Comparison of ENCODE assay signal across 8 mouse cellular contexts in genomic region chr4:145199982-145200699, GRCm38 (mm10). TPM values are rescaled to one million over a fixed set of nuclear protein-coding genes. Genes with fewer than 3 reads are reported as not detected.
A peak's percentile ranks its signal among the peaks of the same experiment; 100 is the strongest.
DNase-seq lines count a peak whose midpoint lies in the region; ATAC-seq and TF ChIP-seq lines count a peak whose summit lies in the region.

No protein-coding gene starts in this region.

- peaks cover 11% of the 10 kb centered on the region for H3K4me1 ChIP-seq in heart, embryonic 12.5 days (replicated peaks)
- H3K4me1 ChIP-seq in limb, embryonic 14.5 days (ENCODE audit: control insufficient read depth, insufficient read depth, low read length): 0 out of 2 replicates have a peak, but pooled peaks cover 1% of the 10 kb centered on the region
- H3K4me1 ChIP-seq in cerebellum, adult 2 months (ENCODE audit: control insufficient read depth, insufficient read depth, low read length): no peaks in the 10 kb centered on the region

- H3K36me3 ChIP-seq in heart, embryonic 12.5 days: no peaks in the 10 kb centered on the region
- no peaks in the 10 kb centered on the region for H3K36me3 ChIP-seq in limb, embryonic 14.5 days (ENCODE audit: control insufficient read depth, insufficient read depth, low read length)

- H3K4me3 ChIP-seq in left cerebral cortex, adult 2 months: no peak overlapping the region
- no peak overlapping the region for H3K4me3 ChIP-seq in heart, embryonic 12.5 days
- no peak overlapping the region for H3K4me3 ChIP-seq in limb, embryonic 14.5 days (replicated peaks; ENCODE audit: low read length)
- H3K4me3 ChIP-seq in cerebellum, adult 2 months (replicated peaks; ENCODE audit: insufficient read depth, low read depth, low read length): no peak overlapping the region

- DNase-seq in left cerebral cortex, adult 2 months (ENCODE audit: extremely low spot score in 1 of 2, low spot score in 2 of 2): no peak
- DNase-seq in left cerebral cortex, postnatal 4 days: no peak
- DNase-seq in adrenal gland, postnatal 10 days: peak; percentile 50
- DNase-seq in limb, embryonic 14.5 days (ENCODE audit: low spot score): peak; percentile 29
- DNase-seq in naive thymus-derived CD4-positive, alpha-beta T cell, adult 2 months (ENCODE audit: low read depth): peak; percentile 49
- no peak for DNase-seq in thymus, postnatal 4 days
- no peak for DNase-seq in cerebellum, adult 2 months

- H3K9me3 ChIP-seq in heart, embryonic 12.5 days (replicated peaks): no peaks in the 10 kb centered on the region
- no peaks in the 10 kb centered on the region for H3K9me3 ChIP-seq in limb, embryonic 14.5 days (ENCODE audit: control insufficient read depth, low read length)

- peak; percentile 79 for ATAC-seq in heart, embryonic 12.5 days (ENCODE audit: insufficient number of reproducible peaks, low FRiP score)
- no peak for ATAC-seq in limb, embryonic 14.5 days (ENCODE audit: low FRiP score, low read depth)

- TF ChIP-seq CTCF in left cerebral cortex, adult 2 months (IDR thresholded peaks at IDR 0.05): no peak
- TF ChIP-seq CTCF in cerebellum, adult 2 months (IDR thresholded peaks at IDR 0.05; ENCODE audit: borderline replicate concordance, insufficient read depth, low read depth, low read length): no peak

- WGBS in heart, embryonic 12.5 days: 15% methylated on average over 11 of the region's 11 CpGs
- WGBS in limb, embryonic 14.5 days: 27% methylated on average over 11 of the region's 11 CpGs
- 41% methylated on average over 11 of the region's 11 CpGs for WGBS in cerebellum, adult 2 months

- H3K27ac ChIP-seq in left cerebral cortex, adult 2 months: peak overlapping the region; percentile 36; the same call in 1 of the 2 replicates
- H3K27ac ChIP-seq in heart, embryonic 12.5 days (ENCODE audit: poor library complexity, severe bottlenecking): peak overlapping the region; percentile 66; the same call in 1 of the 2 replicates
- no peak overlapping the region for H3K27ac ChIP-seq in limb, embryonic 14.5 days (replicated peaks; ENCODE audit: low read depth, low read length)
- no peak overlapping the region for H3K27ac ChIP-seq in cerebellum, adult 2 months (ENCODE audit: insufficient read depth, low read length)

- H3K9ac ChIP-seq in heart, embryonic 12.5 days: no peak overlapping the region
- peak overlapping the region; percentile 21; the same call in 1 of the 2 replicates for H3K9ac ChIP-seq in limb, embryonic 14.5 days (ENCODE audit: low read depth, low read length, severe bottlenecking)

- TF ChIP-seq POLR2A in limb, embryonic 14.5 days (IDR thresholded peaks at IDR 0.05; ENCODE audit: borderline replicate concordance, extremely low read depth, insufficient read depth, insufficient read length): no peak
- no peak for TF ChIP-seq POLR2A in cerebellum, adult 2 months (IDR thresholded peaks at IDR 0.05; ENCODE audit: borderline replicate concordance, insufficient read depth, low read length)

- intact Hi-C loops in left cerebral cortex, adult 2 months (cut with DNase I): loop anchor here (5.0 kb wide), 1 partner anchor 318 kb away; no protein-coding TSS in a partner anchor
- intact Hi-C loops in left cerebral cortex, postnatal 4 days (cut with DNase I): no loop called here

- H3K4me2 ChIP-seq in heart, embryonic 12.5 days: peak overlapping the region; percentile 40
- H3K4me2 ChIP-seq in limb, embryonic 14.5 days (replicated peaks; ENCODE audit: low read depth, low read length, severe bottlenecking): no peak overlapping the region

- no peaks in the 10 kb centered on the region for H3K27me3 ChIP-seq in heart, embryonic 12.5 days (replicated peaks)
- no peaks in the 10 kb centered on the region for H3K27me3 ChIP-seq in limb, embryonic 14.5 days (ENCODE audit: control insufficient read depth, insufficient read depth, low read length)
- no peaks in the 10 kb centered on the region for H3K27me3 ChIP-seq in cerebellum, adult 2 months (ENCODE audit: control insufficient read depth, insufficient read depth, low read length)

RNA-seq across cellular contexts. Expression of gene Vps13d, which starts 5.3 kb away (rescaled TPM):
- total RNA-seq in left cerebral cortex, adult 2 months (2021): 10 to 100 TPM; 63.2 to 64.4 TPM
- total RNA-seq in left cerebral cortex, postnatal 4 days (2021): 10 to 100 TPM; 50.3 to 51.0 TPM
- total RNA-seq in adrenal gland, postnatal 10 days (2021): 10 to 100 TPM; 49.4 to 66.0 TPM
- 7.6 and 9.5 TPM in 2 replicates for polyA plus RNA-seq in heart, embryonic 12.5 days (2016; fragmentation: Nextera tagmentation; extraction: Ambion mirVana)
- 19.0 and 26.3 TPM in 2 replicates for polyA plus RNA-seq in limb, embryonic 14.5 days (2012; rRNA removed)
- 16.8 and 20.1 TPM in 2 replicates for polyA plus RNA-seq in limb, embryonic 14.5 days (2014; fragmentation: Nextera tagmentation; extraction: Ambion mirVana)
- 45.9 and 51.9 TPM in 2 replicates for polyA plus RNA-seq in cerebellum, adult 2 months (2012; rRNA removed)

RNA-seq across cellular contexts. Expression of gene Tnfrsf1b, which starts 46.5 kb away (rescaled TPM):
- 1 to 10 TPM; 2.9 to 3.1 TPM for total RNA-seq in left cerebral cortex, adult 2 months (2021)
- 1 to 10 TPM; 2.4 to 2.9 TPM for total RNA-seq in left cerebral cortex, postnatal 4 days (2021)
- total RNA-seq in adrenal gland, postnatal 10 days (2021): 10 to 100 TPM in 1 of 2 experiments, 1 to 10 TPM in 1; 8.3 to 10.3 TPM
- polyA plus RNA-seq in heart, embryonic 12.5 days (2016; fragmentation: Nextera tagmentation; extraction: Ambion mirVana): 3.8 and 4.1 TPM in 2 replicates
- polyA plus RNA-seq in limb, embryonic 14.5 days (2012; rRNA removed): 3.5 and 5.4 TPM in 2 replicates
- polyA plus RNA-seq in limb, embryonic 14.5 days (2014; fragmentation: Nextera tagmentation; extraction: Ambion mirVana): 3.8 and 3.9 TPM in 2 replicates
- 1.6 and 1.7 TPM in 2 replicates for polyA plus RNA-seq in cerebellum, adult 2 months (2012; rRNA removed)

Comparison
In these comparisons a context has a peak if more than half of its experiments do, and no peak if none do; other contexts are left out.
1. DNase-seq: peak in adrenal gland, postnatal 10 days (single experiment), limb, embryonic 14.5 days (single experiment) and naive thymus-derived CD4-positive, alpha-beta T cell, adult 2 months (single experiment); none in left cerebral cortex, adult 2 months (0 of 2), left cerebral cortex, postnatal 4 days (single experiment), thymus, postnatal 4 days (single experiment) and cerebellum, adult 2 months (0 of 2).
2. H3K27ac ChIP-seq: peak in left cerebral cortex, adult 2 months (single experiment) and heart, embryonic 12.5 days (single experiment); none in limb, embryonic 14.5 days (single experiment) and cerebellum, adult 2 months (single experiment).